Mouse (Mus musculus): ENCODE measurements around the gene Arhgap9. TPM values are rescaled to one million over a fixed set of nuclear protein-coding genes. Genes with fewer than 3 reads are reported as not detected.
A peak's percentile ranks its signal among the peaks of the same experiment; 100 is the strongest.

Gene Arhgap9
- polyA plus RNA-seq, 1 experiment: 19.2 TPM

DNA sequence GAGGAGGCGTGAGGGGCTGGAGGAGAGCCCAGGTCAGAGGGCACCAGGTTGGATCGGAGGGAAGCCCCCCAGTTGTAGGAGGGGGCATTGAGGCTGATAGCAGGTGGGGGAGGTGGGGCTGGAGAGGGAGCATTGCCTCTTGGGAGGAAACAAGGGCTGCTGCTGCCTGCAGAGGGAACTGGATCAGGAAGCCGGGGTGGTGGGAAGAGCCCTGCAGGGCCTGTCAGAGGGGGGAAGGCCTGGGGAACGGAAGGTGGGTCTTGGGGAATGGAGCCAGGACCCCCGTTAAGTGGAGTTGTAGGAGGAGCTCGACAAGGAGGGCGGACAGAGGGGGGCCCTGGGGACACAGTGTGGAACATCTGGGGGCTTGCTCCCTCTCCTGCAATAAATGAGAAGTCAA, 35.6 kb upstream of the Arhgap9 start:
- no peak for DNase-seq
- TF ChIP-seq CTCF (IDR thresholded peaks at IDR 0.05; ENCODE audit: insufficient read depth, low read length) (no peak), POLR2A (IDR thresholded peaks at IDR 0.05; ENCODE audit: borderline replicate concordance, extremely low read depth, low read depth, low read length) (no peak)
- H3K4me1 ChIP-seq (ENCODE audit: control insufficient read depth, insufficient read depth, low read length): peaks cover 13% of the 10 kb centered on the region
- H3K4me3 ChIP-seq (replicated peaks; ENCODE audit: extremely low read depth, low read depth, low read length): no peak overlapping the region
- 70% methylated on average over 7 of the region's 7 CpGs for WGBS

DNA sequence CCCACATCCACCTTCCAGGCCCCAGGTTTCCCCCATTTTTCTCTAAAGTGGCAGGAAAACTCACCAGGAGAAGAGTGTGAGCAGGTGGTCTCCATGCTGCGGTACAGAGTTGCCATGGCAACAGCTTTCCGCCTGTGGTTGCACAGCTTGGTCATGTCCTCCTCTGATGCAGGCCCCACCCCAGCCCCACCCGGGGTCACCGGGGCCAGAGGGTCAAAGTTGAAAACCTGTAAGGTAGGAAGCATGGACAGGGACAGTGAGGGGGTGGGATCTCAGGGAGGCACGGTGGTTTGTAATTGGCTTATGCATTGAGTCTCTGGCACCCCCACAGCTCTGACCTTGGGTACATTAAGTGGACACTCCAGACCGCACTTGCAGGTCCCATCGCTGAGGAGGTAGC, 35.0 kb upstream of the Arhgap9 start:
- Histone ChIP-seq H3K4me1 (ENCODE audit: control insufficient read depth, insufficient read depth, low read length) (peaks cover 15% of the 10 kb centered on the region), H3K4me3 (replicated peaks; ENCODE audit: extremely low read depth, low read depth, low read length) (no peak overlapping the region)
- 49% methylated on average over 7 of the region's 7 CpGs for WGBS
- TF ChIP-seq CTCF (IDR thresholded peaks at IDR 0.05; ENCODE audit: insufficient read depth, low read length): no peak
- TF ChIP-seq POLR2A (IDR thresholded peaks at IDR 0.05; ENCODE audit: borderline replicate concordance, extremely low read depth, low read depth, low read length): no peak
- no peak for DNase-seq

DNA sequence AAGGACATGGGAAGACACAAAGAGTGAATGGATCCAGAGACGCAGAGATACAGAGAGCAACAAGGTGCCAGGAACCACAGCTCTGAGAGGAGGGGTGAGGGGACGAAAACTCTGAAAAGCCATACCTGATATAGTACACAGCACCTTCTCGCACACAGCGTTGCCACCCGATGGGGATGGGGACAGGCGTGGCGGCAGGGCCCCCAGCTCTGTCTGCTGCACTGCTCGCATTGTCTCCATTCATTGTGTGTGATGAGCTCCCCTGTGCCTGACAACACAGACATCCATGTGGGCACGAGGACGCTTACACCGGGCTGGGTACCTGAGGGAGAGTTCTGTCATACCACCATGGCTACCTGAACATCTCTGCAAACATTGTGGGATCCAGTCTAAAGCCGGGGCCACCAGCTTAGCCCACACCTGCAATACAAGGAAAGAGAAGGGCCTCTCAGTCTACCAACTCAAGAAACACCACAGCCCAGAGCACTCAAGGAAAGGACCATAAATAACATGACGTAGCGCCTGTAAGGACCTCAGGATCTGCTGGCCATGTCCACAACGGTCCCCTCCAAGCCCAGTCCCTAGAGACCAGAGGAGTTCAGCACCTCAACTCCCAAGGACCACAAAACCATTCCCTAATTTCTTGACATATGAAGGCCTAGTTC, 34.4 kb upstream of the Arhgap9 start:
- TF ChIP-seq POLR2A (IDR thresholded peaks at IDR 0.05; ENCODE audit: borderline replicate concordance, extremely low read depth, low read depth, low read length) (no peak), CTCF (IDR thresholded peaks at IDR 0.05; ENCODE audit: insufficient read depth, low read length) (no peak)

DNA sequence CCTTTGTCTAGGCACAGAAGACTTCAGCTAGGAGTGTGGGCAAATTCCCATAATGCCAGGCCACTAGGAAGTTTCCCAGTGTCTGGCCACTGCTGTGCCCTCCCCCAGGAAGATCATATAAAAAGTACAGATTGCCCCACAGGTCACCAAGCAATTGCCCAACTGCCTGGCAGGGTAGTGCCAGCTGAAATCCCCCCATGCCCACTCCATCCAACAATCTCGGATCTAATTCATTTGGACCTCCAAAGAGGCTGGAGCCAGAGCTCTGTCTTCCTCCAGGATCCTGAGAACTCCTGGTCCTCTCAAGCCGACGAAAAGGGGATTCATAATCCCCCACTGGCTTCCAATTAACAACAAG, 33.8 kb upstream of the Arhgap9 start:
- Histone ChIP-seq H3K4me1 (ENCODE audit: control insufficient read depth, insufficient read depth, low read length) (peaks cover 19% of the 10 kb centered on the region), H3K4me3 (replicated peaks; ENCODE audit: extremely low read depth, low read depth, low read length) (peak overlapping the region; percentile 73)
- DNase-seq: no peak
- no peak for TF ChIP-seq CTCF (IDR thresholded peaks at IDR 0.05; ENCODE audit: insufficient read depth, low read length)
- no peak for TF ChIP-seq POLR2A (IDR thresholded peaks at IDR 0.05; ENCODE audit: borderline replicate concordance, extremely low read depth, low read depth, low read length)
- WGBS: 1% methylated on average over 3 of the region's 3 CpGs

More for the DNA sequence above, 34.4 kb upstream of the Arhgap9 start:
- peak overlapping the region; percentile 9 for H3K4me3 ChIP-seq (replicated peaks; ENCODE audit: extremely low read depth, low read depth, low read length)
- WGBS: 54% methylated on average over 15 of the region's 15 CpGs
- no peak for DNase-seq
- peaks cover 18% of the 10 kb centered on the region for H3K4me1 ChIP-seq (ENCODE audit: control insufficient read depth, insufficient read depth, low read length)

DNA sequence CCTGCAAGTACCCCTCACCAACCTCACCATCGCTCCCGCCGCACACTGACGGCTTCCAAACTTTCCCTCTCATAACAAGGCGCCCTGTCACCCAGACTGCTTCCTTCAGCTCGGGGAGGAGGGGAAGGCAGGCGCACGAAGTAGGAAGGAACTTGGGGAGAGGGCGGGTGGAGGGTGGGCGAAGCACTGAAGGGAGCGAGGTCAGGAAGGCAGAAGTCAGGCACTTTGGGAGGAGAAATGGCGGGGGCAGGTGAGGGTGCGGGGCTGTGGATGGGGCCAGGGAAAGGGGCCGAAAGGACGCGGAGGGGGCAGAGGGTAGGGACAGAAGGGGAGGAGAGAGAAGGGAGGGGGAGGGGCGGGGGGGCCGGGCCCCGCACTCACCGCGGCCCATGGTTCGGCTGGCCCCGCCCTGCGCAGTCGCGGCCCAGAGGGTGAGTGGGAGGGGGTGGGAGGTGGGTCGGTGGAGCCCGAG, 33.4 kb upstream of the Arhgap9 start:
- Histone ChIP-seq H3K4me1 (ENCODE audit: control insufficient read depth, insufficient read depth, low read length) (peaks cover 21% of the 10 kb centered on the region), H3K4me3 (replicated peaks; ENCODE audit: extremely low read depth, low read depth, low read length) (peak overlapping the region; percentile 73)
- 2% methylated on average over 21 of the region's 28 CpGs for WGBS
- no peak for DNase-seq
- TF ChIP-seq POLR2A (IDR thresholded peaks at IDR 0.05; ENCODE audit: borderline replicate concordance, extremely low read depth, low read depth, low read length) (peak; percentile 32; the same call in 1 of the 2 replicates), CTCF (IDR thresholded peaks at IDR 0.05; ENCODE audit: insufficient read depth, low read length) (no peak)

DNA sequence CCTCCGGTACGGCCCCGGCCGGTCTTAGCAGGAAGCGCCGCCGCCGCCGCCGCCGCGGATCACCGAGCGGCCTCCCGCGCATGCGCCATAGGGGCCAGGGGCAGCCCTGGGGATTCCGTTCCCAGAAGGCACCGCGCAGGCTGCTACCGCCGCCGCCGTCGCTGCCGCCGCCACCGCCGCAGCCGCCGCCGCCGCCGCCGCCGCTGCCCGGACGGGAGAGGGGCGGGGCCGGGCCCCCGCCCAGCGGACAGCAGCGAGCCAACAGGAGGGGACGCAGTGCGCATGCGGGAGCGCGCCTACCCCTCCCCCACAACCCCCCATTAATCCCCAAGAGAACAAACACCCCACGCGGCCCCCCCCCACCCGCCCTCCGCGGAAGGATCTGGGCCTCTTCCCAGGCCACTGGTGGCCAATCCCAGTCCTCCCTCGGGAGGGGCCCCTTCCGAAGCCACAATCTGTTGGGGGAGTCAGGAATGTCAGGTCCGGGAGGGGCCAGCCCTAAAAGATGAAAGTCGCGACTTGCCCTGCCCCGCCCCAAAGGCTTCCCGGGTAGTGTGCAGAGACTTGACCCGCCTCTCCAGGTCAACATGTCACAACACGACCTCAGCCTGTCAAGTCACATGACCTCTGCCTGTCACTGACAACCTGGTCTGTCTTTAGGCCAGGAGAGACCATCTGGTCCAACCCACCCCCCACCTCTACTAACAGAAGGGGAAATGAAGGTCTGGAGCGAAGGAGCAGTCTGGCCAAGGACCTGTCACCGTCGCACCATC, 32.8 kb upstream of the Arhgap9 start, which contains the start of gene Mbd6:
Mbd6 (minus strand) TSS at position 219 of the 773 bp plus-strand sequence.
- Histone ChIP-seq H3K4me3 (replicated peaks; ENCODE audit: extremely low read depth, low read depth, low read length) (peak within 1 kb of the TSS; percentile 73), H3K4me1 (ENCODE audit: control insufficient read depth, insufficient read depth, low read length) (peaks cover 21% of the 10 kb centered on the region)
- TF ChIP-seq CTCF (IDR thresholded peaks at IDR 0.05; ENCODE audit: insufficient read depth, low read length) (no peak), POLR2A (IDR thresholded peaks at IDR 0.05; ENCODE audit: borderline replicate concordance, extremely low read depth, low read depth, low read length) (peak; percentile 76; the same call in 1 of the 2 replicates)
- DNase-seq: peak; percentile 92
- WGBS: under 1% methylated on average over 38 of the region's 65 CpGs

DNA sequence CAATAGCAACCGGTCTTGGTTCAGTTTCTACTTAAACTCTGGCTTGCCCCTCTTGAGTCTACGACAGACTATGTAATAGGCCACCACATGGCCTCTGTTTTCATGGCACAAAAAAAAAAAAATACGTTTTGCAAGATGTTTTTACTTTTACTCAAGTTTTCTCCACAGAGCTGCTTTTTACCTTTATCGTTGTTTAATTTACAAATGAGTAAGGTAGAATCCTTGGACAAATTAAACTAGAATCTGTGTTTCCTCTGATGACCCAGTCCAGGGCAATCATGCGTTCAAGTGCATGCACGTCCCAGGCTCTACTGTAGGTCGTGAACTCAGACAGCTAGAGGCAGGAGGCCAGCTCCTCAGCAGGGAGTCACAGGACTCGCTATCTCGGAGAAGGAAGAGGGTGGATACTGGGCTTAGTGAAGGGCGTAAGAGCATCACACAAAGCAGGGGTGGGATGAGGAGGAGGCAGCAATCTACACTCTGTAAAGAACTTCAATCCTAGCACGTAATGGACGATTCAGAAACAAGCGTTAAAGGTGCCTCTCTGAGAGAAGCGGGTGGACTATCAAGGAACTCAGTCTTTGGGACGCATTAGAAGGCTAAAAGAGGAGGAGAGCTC, 32.1 kb upstream of the Arhgap9 start:
- H3K4me1 ChIP-seq (ENCODE audit: control insufficient read depth, insufficient read depth, low read length): peaks cover 21% of the 10 kb centered on the region

DNA sequence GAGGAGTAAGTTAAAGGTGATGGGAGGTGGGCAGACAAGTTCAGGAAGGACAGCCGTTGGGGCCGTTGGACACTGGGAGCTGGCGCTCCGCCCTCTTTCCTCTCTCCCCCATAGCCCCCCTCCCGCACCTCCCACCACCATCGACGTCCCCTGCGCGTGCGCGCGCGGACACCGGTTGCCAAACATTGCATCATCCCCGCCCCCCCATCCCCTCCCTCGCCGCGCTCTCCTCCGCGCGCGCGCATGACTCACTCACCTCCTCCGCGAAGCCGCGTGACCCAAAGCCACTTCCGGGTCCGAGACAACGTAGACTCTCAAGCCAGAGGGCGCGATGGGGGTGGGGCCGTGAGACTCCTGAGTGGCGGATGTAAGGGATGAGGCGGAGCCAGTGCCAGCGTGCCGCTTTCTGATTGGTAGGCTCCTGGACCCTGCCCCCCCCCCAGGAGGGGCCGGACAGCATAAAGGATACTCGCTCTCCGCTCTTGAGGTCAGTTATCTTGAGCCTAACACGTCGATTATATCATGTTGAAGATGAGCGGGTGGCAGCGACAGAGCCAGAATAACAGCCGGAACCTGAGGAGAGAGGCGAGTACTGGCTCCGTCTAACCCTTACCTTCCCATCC, 31.3 kb upstream of the Arhgap9 start:
- TF ChIP-seq CTCF (IDR thresholded peaks at IDR 0.05; ENCODE audit: insufficient read depth, low read length) (no peak), POLR2A (IDR thresholded peaks at IDR 0.05; ENCODE audit: borderline replicate concordance, extremely low read depth, low read depth, low read length) (peak; percentile 97)
- Histone ChIP-seq H3K4me3 (replicated peaks; ENCODE audit: extremely low read depth, low read depth, low read length) (peak overlapping the region; percentile 89), H3K4me1 (ENCODE audit: control insufficient read depth, insufficient read depth, low read length) (peaks cover 21% of the 10 kb centered on the region)
- DNase-seq: peak; percentile 99
- under 1% methylated on average over 46 of the region's 47 CpGs for WGBS

More for the DNA sequence above, 32.1 kb upstream of the Arhgap9 start:
- peak; percentile 63 for DNase-seq
- WGBS: under 1% methylated on average over 15 of the region's 15 CpGs
- peak overlapping the region; percentile 64 for H3K4me3 ChIP-seq (replicated peaks; ENCODE audit: extremely low read depth, low read depth, low read length)
- TF ChIP-seq POLR2A (IDR thresholded peaks at IDR 0.05; ENCODE audit: borderline replicate concordance, extremely low read depth, low read depth, low read length) (peak; percentile 63; the same call in 1 of the 2 replicates), CTCF (IDR thresholded peaks at IDR 0.05; ENCODE audit: insufficient read depth, low read length) (no peak)

Data from lung, adult 2 months (tissue).